Mouse (Mus musculus) testis, adult 2 months (tissue): Measurements from ENCODE around the gene Tbc1d19. TPM values are rescaled to one million over a fixed set of nuclear protein-coding genes. Genes with fewer than 3 reads are reported as not detected.

Experiments
- H3K27ac ChIP-seq: fragments of 200-500 bp; 2 replicates; pipeline ENCODE4 v1.5.1; 2012; ENCODE audit warnings: low read depth, low read length; ENCODE audit not compliant: control insufficient read depth, insufficient read depth
- H3K27me3 ChIP-seq: fragments of 200-500 bp; 2 replicates; pipeline ENCODE4 v1.6.1; 2012; ENCODE audit warnings: mild to moderate bottlenecking, low read length, moderate library complexity; ENCODE audit not compliant: control insufficient read depth, insufficient read depth
- H3K36me3 ChIP-seq: fragments of 200-500 bp; 2 replicates; pipeline ENCODE4 v1.6.1; 2012; ENCODE audit warnings: mild to moderate bottlenecking, low read length; ENCODE audit not compliant: control insufficient read depth, insufficient read depth
- H3K4me1 ChIP-seq: fragments of 200-500 bp; 2 replicates; pipeline ENCODE4 v1.6.1; 2012; ENCODE audit warnings: low read length; ENCODE audit not compliant: control insufficient read depth, insufficient read depth
- H3K4me3 ChIP-seq: fragments of 200-500 bp; 2 replicates; pipeline ENCODE4 v1.5.1; 2012; ENCODE audit warnings: low read depth, mild to moderate bottlenecking, low read length, moderate library complexity, mixed read lengths; ENCODE audit not compliant: control insufficient read depth
- CTCF ChIP-seq: fragments of 200-500 bp; IDR thresholded peaks from 2 replicates; pipeline ENCODE4 v1.5.1; 2012; ENCODE audit warnings: low read depth, mild to moderate bottlenecking, inconsistent platforms, low read length, moderate library complexity; ENCODE audit not compliant: control insufficient read depth, insufficient read depth, insufficient replicate concordance
- POLR2A ChIP-seq: fragments of 200-500 bp; IDR thresholded peaks from 2 replicates; pipeline ENCODE4 v1.6.1; 2012; ENCODE audit warnings: low read depth, mild to moderate bottlenecking, inconsistent platforms, low read length, moderate library complexity; ENCODE audit not compliant: control insufficient read depth
- polyA plus RNA-seq: library from polyadenylated mRNA; depleted of rRNA; stranded (reverse); fragments of >200 nt; gene quantifications from 2 replicates; pipeline ENCODE4 v1.2.3, GENCODE M21; 2012

Tbc1d19 gene
- polyA plus RNA-seq, 1 experiment = 21.7 TPM

DNA sequence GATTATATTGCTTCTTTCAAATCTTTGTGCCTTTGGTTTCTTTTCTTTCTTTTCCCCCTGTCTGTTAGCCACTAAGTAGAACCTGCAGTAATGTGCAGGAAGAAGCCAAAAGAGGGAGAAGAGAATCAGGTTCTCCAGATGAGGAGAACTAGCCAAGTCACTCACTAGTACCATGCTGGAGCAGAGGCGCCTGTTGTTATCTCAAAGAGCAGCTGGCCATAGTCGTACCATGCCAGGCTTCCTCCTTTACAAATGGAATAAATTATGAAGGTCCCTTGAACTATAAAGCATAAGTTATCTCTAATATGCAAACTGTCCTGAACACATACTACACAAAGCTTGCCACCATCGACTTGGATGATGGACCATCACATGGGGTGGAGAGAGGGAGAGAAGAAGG lies 99.8 kb downstream of the Tbc1d19 start:
- Histone ChIP-seq H3K27me3 (no peaks in the 10 kb centered on the region), H3K36me3 (no peaks in the 10 kb centered on the region), H3K4me3 (no peak overlapping the region), H3K4me1 (no peaks in the 10 kb centered on the region), H3K27ac (no peak overlapping the region)
- TF ChIP-seq POLR2A (no peak), CTCF (no peak)

- peaks cover 7% of the 10 kb centered on the region for H3K4me1 ChIP-seq
- H3K27ac ChIP-seq = no peak overlapping the region
- no peaks in the 10 kb centered on the region for H3K36me3 ChIP-seq
- TF ChIP-seq CTCF = no peak
- no peak for TF ChIP-seq POLR2A
- no peaks in the 10 kb centered on the region for H3K27me3 ChIP-seq
- no peak overlapping the region for H3K4me3 ChIP-seq
Observed at GRCm38 (mm10) chr5:53920416-53920815, 111.0 kb downstream of the Tbc1d19 start.

DNA sequence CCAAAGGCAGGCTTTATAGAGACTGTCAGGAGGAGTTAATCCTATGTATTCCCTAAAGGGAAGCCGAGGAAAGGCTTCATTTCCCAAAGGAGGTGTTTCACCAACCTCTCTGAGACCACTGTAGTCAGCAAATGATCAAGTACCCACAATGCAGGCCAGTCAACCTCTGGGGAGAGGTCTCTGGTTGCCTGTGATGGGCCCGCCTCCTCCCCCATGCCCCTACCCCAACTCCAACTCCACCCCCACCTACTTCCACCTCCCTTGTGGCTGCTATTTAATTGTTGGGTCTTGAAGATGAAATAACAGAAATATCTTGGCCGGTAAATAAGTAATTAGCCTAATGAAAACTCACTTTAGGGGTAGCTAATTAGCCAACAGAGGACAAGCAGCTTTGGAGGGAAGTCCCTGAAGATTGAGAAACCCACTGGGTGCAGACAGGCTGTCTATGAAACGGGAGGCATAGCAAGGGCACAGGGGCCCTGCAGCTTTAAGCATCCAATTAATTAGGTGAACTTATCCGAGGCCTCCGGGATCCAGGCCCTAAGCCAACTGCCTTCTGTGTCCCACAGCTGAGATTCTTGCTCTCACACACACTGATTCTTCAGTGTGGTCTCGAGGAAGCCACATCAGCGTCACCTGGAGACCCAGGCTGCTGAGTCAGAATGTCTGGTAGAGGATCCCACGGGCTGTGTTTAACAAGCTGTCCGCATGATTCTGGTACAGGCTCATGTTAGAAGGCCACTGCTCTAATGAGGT lies 112.9 kb downstream of the Tbc1d19 start:
- peaks cover 7% of the 10 kb centered on the region for H3K4me1 ChIP-seq
- no peak overlapping the region for H3K4me3 ChIP-seq
- TF ChIP-seq CTCF (no peak), POLR2A (no peak)
- H3K36me3 ChIP-seq = no peaks in the 10 kb centered on the region
- no peak overlapping the region for H3K27ac ChIP-seq
- no peaks in the 10 kb centered on the region for H3K27me3 ChIP-seq

DNA sequence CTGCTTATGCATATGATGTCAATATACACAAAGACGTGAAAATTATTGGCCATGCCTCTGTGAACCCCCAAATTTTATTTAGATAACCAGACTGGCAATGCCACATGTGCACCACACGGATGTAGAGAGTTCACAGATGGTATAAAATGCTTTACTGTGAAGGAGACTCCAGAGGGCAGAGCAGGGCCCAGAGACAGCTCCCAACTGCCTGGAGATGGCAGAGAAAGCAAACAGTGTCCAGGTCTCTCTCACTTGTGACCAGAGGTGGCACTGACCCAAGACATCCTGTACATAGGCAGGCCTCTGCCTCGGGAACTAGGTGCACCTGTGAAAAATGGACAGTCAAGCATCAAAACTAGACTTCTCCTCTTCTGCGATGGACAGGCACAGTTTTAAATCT lies 114.6 kb downstream of the Tbc1d19 start:
- no peak; the same call in 1 of the 2 replicates for TF ChIP-seq CTCF
- no peak for TF ChIP-seq POLR2A

DNA sequence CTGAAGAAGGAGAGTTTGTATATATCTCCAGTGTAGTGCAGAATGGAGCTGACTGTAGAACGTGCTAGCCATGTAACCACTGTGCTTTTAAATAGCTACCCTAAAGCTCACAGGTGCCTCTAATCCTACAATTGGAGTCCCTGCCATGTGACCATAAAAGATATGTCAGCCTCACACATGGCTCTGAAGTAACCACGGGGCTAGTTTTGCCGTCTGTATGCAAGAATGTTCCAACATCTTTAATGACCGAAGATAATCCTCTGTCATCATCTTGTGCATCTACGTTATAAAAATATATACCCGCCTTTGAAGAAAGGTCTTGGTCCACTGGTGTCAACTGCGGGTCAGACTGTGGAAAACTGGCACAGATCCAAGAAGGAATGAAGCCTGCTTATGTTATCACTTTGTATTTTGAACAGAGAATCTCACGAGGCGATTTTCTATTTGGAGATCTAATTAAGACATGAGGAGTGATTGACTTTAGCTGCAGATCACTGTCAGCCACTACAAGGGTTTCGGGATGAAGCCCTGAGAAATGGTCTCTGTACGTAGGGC lies 117.0 kb downstream of the Tbc1d19 start:
- Histone ChIP-seq H3K4me3 (no peak overlapping the region), H3K27ac (no peak overlapping the region), H3K27me3 (no peaks in the 10 kb centered on the region), H3K36me3 (no peaks in the 10 kb centered on the region), H3K4me1 (peaks cover 5% of the 10 kb centered on the region)
- TF ChIP-seq CTCF (no peak), POLR2A (no peak)

More for the DNA sequence above, 114.6 kb downstream of the Tbc1d19 start:
- Histone ChIP-seq H3K27ac (no peak overlapping the region), H3K36me3 (no peaks in the 10 kb centered on the region), H3K4me3 (no peak overlapping the region), H3K27me3 (no peaks in the 10 kb centered on the region), H3K4me1 (peaks cover 7% of the 10 kb centered on the region)

DNA sequence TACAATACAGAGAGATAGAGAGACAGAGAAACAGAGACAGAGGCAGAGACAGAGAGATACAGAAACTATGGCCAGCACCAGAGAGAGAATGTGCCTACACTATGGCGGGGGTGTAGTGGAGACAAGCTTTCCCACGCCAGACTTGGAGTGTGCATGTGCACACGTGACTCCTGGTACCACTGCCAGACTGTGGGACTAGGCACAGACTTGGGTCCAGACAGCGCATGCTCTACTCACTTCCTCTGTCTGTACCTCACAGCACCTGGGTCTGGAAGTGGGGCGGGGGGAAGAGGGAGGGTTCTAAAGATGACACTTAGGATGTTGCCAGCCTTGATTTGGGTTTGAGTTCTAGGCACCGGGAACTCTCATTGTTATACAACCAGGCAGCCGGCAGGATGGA lies 118.5 kb downstream of the Tbc1d19 start:
- no peaks in the 10 kb centered on the region for H3K36me3 ChIP-seq
- H3K27me3 ChIP-seq = no peaks in the 10 kb centered on the region
- TF ChIP-seq POLR2A (no peak), CTCF (no peak)
- no peak overlapping the region for H3K4me3 ChIP-seq
- no peak overlapping the region for H3K27ac ChIP-seq
- no peaks in the 10 kb centered on the region; the same call in 1 of the 2 replicates for H3K4me1 ChIP-seq

- H3K36me3 ChIP-seq = no peaks in the 10 kb centered on the region
- no peak overlapping the region for H3K4me3 ChIP-seq
- H3K27ac ChIP-seq = no peak overlapping the region
- H3K27me3 ChIP-seq = no peaks in the 10 kb centered on the region
- no peak for TF ChIP-seq POLR2A
- TF ChIP-seq CTCF = no peak
- H3K4me1 ChIP-seq = no peaks in the 10 kb centered on the region; the same call in 1 of the 2 replicates
Observed at GRCm38 (mm10) chr5:53928537-53928936, 119.1 kb downstream of the Tbc1d19 start.

- Histone ChIP-seq H3K4me1 (no peaks in the 10 kb centered on the region; the same call in 1 of the 2 replicates), H3K36me3 (no peaks in the 10 kb centered on the region), H3K27ac (no peak overlapping the region), H3K4me3 (no peak overlapping the region), H3K27me3 (no peaks in the 10 kb centered on the region)
- TF ChIP-seq CTCF (no peak), POLR2A (no peak)
Observed at GRCm38 (mm10) chr5:53929205-53929614, 119.8 kb downstream of the Tbc1d19 start.
